Mouse (Mus musculus) limb, embryonic 11.5 days (tissue): ENCODE results near the gene Ggt5. TPM values are rescaled to one million over a fixed set of nuclear protein-coding genes. Genes with fewer than 3 reads are reported as not detected.

Source experiments
- ATAC-seq: fragments of 200-750 bp; cut with Nextera tagmentation; 2 replicates; pipeline ENCODE4 v1.8.0; 2017; ENCODE audit warnings: low read depth; ENCODE audit not compliant: insufficient number of reproducible peaks, low FRiP score, low TSS enrichment
- DNase-seq: peaks from one replicate; pipeline ENCODE4 v3.0.0-alpha.2; 2015; ENCODE audit warnings: low spot score
- H3K27ac ChIP-seq: fragments of 300-500 bp; sonication (generic); replicated peaks from 2 replicates; pipeline ENCODE4 v1.5.1; 2014; ENCODE audit warnings: low read depth, mild to moderate bottlenecking, low read length
- H3K27me3 ChIP-seq: fragments of 300-500 bp; sonication (generic); 2 replicates; pipeline ENCODE4 v1.6.1; 2014; ENCODE audit warnings: mild to moderate bottlenecking, low read length, mixed read lengths; ENCODE audit not compliant: control insufficient read depth, insufficient read depth
- H3K36me3 ChIP-seq: fragments of 300-500 bp; sonication (generic); 2 replicates; pipeline ENCODE4 v1.6.1; 2014; ENCODE audit warnings: mild to moderate bottlenecking, low read length, moderate library complexity, mixed read lengths; ENCODE audit not compliant: control insufficient read depth, insufficient read depth
- H3K4me1 ChIP-seq: fragments of 300-500 bp; sonication (generic); 2 replicates; pipeline ENCODE4 v1.6.1; 2014; ENCODE audit warnings: low read length, mixed read lengths; ENCODE audit not compliant: control insufficient read depth, insufficient read depth
- H3K4me2 ChIP-seq: fragments of 300-500 bp; sonication (generic); 2 replicates; pipeline ENCODE4 v1.6.1; 2014; ENCODE audit warnings: low read depth, mild to moderate bottlenecking, moderate library complexity; ENCODE audit not compliant: severe bottlenecking
- H3K4me3 ChIP-seq: fragments of 300-500 bp; sonication (generic); 2 replicates; pipeline ENCODE4 v1.5.1; 2014; ENCODE audit warnings: low read depth, low read length
- H3K9ac ChIP-seq: fragments of 300-500 bp; sonication (generic); 2 replicates; pipeline ENCODE4 v1.6.1; 2014; ENCODE audit warnings: mild to moderate bottlenecking, low read length
- H3K9me3 ChIP-seq: fragments of 300-500 bp; sonication (generic); 2 replicates; pipeline ENCODE4 v1.6.1; 2016; ENCODE audit warnings: low read length; ENCODE audit not compliant: control insufficient read depth
- WGBS: fragments of 180-500 bp; shearing (Covaris S2); extraction: QIAGEN DNeasy Blood & Tissue Kit; methylation state at CpG from one replicate; pipeline ENCODE4 v1.1.7; 2014; 5-methylcytosine and 5-hydroxymethylcytosine counted together
- polyA plus RNA-seq: library from polyadenylated mRNA; unstranded; fragments of >200 nt; fragmentation: Nextera tagmentation; extraction: Ambion mirVana; gene quantifications from 2 replicates; pipeline ENCODE4 v1.2.1, GENCODE M21; 2014

The Ggt5 gene
- polyA plus RNA-seq, 1 experiment from 2014 or later = 0.41 TPM

DNA sequence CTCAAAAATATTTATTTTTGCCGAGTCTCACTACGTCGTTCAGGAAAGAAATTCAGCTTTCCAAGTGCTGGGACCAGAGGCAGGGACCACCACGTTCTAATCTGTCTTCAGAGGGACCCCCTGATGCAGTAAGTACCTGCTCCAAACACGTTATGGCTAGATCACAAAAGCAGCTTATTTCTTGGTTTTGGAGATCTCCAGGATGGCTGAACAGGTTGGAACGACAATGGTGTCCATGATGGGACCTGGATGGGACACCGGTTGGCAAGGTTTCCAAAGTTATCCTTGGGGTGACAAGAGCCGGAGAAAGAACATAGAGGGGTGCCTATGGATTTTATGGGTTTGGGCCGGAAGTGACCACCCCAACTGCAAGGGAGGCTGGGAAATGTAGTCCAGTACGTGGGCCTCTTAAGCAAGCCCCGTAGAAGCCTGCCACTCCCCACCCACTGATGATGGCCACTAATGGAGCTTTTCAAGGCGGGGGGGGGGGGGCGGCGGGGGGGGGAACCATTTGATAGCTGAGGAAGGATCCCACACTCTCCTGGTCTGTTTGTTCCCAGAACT, 44.5 kb downstream of the Ggt5 start:
- H3K9me3 ChIP-seq = no peaks in the 10 kb centered on the region
- DNase-seq = no peak
- no peaks in the 10 kb centered on the region for H3K27me3 ChIP-seq
- WGBS = 78% methylated on average over 13 of the region's 14 CpGs
- H3K4me1 ChIP-seq = no peaks in the 10 kb centered on the region
- H3K4me3 ChIP-seq = no peak overlapping the region
- H3K36me3 ChIP-seq = no peaks in the 10 kb centered on the region
- ATAC-seq = no peak
- no peak overlapping the region for H3K9ac ChIP-seq
- no peak overlapping the region for H3K27ac ChIP-seq
- no peak overlapping the region for H3K4me2 ChIP-seq

DNA sequence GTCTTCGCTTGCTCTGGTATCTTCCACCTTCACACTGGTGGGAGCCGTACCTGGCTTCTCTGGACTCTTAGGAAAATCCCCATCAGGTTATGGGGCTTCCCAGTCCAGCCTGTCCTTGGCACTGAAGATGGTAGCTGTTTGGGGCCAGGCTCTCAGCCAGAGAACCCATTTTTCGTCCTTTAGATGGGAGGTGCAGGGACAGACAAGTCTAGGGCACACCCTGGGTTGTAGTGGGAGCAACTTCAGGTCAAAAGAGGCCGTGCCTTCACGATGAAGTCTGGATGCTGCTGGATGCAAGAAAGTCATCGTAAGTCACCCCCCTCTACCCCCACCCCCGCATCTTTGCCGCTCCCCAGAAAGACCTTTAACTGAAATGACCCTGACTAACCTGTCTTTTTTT, 45.5 kb downstream of the Ggt5 start:
- H3K4me3 ChIP-seq = no peak overlapping the region
- H3K27ac ChIP-seq = no peak overlapping the region
- H3K9me3 ChIP-seq = no peaks in the 10 kb centered on the region
- H3K27me3 ChIP-seq = no peaks in the 10 kb centered on the region
- no peaks in the 10 kb centered on the region for H3K4me1 ChIP-seq
- no peaks in the 10 kb centered on the region for H3K36me3 ChIP-seq
- ATAC-seq (no peak), DNase-seq (no peak)
- no peak overlapping the region for H3K4me2 ChIP-seq
- H3K9ac ChIP-seq = no peak overlapping the region
- 91% methylated on average over 8 of the region's 8 CpGs for WGBS

DNA sequence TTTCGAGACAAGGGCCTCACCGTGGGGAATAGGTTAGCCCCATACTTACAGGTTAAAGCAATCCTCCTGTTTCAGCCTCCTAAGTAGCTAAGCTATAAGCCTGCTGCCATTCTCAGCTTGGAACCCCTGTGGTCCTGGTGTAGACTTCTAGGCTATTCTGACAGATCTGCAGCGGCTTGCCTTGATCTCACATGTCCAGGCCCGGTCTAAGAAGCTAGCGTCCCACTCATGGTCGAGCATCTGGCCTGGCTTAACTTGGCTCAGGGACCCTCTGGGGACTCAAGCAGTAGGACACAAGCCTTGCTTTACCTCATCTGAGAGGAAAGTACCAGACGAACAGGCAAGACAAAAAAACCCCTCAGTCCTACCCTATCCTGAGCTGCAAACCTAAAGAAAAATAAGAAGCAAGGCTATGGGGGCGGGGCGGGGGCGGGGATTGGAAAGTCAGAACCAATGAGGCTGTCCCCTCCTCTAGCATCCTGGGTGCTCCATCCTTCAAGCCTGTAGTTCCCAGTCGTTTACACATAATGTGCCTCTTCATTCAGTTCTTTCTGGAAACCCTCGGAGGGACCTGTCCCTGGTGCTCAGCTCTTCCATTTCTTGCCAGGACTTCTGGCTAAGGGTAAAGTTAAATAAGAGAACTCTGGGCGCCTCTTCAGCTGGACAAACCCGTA, 46.0 kb downstream of the Ggt5 start:
- Histone ChIP-seq H3K9ac (no peak overlapping the region), H3K36me3 (no peaks in the 10 kb centered on the region), H3K4me3 (no peak overlapping the region), H3K27ac (no peak overlapping the region), H3K9me3 (no peaks in the 10 kb centered on the region), H3K4me1 (no peaks in the 10 kb centered on the region), H3K27me3 (no peaks in the 10 kb centered on the region), H3K4me2 (no peak overlapping the region)
- no peak for ATAC-seq
- WGBS = 68% methylated on average over 14 of the region's 14 CpGs
- DNase-seq = no peak

DNA sequence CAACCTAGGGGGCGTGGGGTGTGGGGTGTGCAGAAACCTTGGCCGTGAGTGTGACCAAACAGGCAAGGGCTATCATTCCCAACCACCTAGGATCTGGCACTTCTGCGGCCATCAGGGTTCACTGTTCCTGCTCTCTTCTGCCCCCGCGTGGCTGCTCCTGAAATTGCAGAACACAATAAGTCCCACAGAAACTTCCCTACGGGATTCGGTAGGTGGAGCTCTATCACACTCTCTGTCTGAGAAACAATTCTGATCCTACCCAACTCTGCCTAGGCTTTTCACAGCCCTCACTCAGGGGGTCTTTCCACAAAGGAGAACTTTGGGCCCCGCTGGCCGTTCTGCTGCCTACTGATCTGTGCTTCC, 46.5 kb downstream of the Ggt5 start:
- no peaks in the 10 kb centered on the region for H3K9me3 ChIP-seq
- no peak overlapping the region for H3K4me2 ChIP-seq
- H3K4me3 ChIP-seq = no peak overlapping the region
- H3K4me1 ChIP-seq = no peaks in the 10 kb centered on the region
- no peak overlapping the region for H3K27ac ChIP-seq
- no peaks in the 10 kb centered on the region for H3K36me3 ChIP-seq
- H3K27me3 ChIP-seq = no peaks in the 10 kb centered on the region
- no peak overlapping the region for H3K9ac ChIP-seq
- peak; percentile 93 for DNase-seq
- no peak for ATAC-seq
- WGBS = 6% methylated on average over 9 of the region's 9 CpGs

DNA sequence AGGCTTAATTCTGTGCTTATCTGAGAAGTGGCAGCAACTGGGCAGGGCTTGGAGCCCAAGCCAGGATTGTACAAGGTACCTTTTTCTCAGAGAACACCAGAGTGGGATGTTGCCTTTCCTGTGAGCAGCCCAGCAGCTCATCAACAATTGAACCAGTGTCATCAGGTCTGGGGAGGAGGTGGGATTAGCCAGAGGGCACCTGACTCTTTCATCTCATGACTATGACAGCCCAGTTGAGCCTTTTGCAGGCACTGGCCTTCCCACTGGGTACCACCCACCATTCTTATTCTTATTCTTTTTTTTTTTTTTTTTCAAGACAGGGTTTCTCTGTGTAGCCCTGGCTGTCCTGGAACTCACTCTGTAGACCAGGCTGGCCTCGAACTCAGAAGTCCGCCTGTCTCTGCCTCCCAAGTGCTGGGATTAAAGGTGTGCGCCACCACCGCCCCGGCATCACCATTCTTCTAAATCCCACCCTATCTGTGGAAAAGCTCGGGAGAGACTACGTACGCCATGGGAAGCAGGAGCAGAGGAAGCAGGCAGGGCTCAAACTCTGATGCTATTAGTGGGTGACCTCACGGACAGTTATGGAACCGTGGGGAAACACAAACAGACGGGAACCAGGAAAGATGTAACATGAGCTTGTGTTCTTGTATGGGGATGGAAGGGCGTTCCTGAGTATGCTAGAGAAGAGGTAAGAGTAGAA, 47.1 kb downstream of the Ggt5 start:
- Histone ChIP-seq H3K9ac (no peak overlapping the region), H3K27me3 (no peaks in the 10 kb centered on the region), H3K4me2 (no peak overlapping the region), H3K36me3 (no peaks in the 10 kb centered on the region), H3K27ac (no peak overlapping the region), H3K9me3 (no peaks in the 10 kb centered on the region), H3K4me3 (no peak overlapping the region), H3K4me1 (no peaks in the 10 kb centered on the region)
- DNase-seq (no peak), ATAC-seq (no peak)
- 90% methylated on average over 12 of the region's 12 CpGs for WGBS

DNA sequence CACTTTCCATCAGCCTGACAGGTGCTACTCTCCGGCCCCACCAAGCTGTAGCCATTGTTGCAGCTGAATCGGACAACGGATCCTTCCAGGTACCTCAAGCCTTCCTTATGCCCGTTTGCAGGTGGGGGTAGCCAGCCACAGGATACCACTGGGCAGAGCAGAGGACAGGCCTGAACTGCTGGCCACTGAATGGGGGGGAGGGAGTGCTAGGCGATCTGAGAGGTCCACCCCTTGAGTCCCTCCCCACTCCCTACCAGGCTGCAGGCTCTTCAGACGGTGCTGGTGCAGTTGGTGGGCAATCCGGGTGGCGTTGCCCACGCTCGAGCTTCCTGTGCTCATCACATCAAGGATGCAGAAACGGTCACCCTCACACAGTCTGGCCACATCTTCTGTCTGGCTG, 48.6 kb downstream of the Ggt5 start:
- 84% methylated on average over 11 of the region's 11 CpGs for WGBS
- H3K9me3 ChIP-seq = no peaks in the 10 kb centered on the region
- H3K4me1 ChIP-seq = no peaks in the 10 kb centered on the region
- no peak overlapping the region for H3K4me3 ChIP-seq
- H3K27me3 ChIP-seq = no peaks in the 10 kb centered on the region
- H3K9ac ChIP-seq = no peak overlapping the region
- H3K4me2 ChIP-seq = no peak overlapping the region
- H3K36me3 ChIP-seq = no peaks in the 10 kb centered on the region
- H3K27ac ChIP-seq = no peak overlapping the region
- DNase-seq (no peak), ATAC-seq (no peak)

DNA sequence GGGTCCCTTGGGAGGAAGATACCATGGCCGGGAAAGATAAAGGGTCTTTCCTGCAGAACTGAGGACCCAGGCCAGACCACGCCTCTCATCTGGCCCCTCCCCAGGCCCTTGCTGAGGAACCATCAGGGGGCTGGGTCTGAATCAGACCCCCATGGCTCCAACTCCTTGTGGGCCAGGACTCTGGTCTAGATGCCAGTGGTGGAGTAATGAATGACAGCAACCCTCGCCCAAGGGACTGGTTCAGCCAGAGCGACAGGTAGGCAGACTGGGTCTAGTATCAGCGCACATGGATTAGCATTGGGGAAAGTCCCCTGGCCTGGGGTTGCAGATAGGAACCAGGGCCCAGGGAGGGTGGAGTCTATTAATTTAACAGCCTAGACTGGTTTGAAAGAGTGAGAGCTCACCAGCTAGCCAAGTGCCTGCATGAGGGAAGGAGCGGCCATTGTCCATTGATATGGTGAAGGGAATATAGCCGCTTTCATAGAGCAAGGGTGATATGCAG, 52.6 kb downstream of the Ggt5 start:
- 87% methylated on average over 7 of the region's 7 CpGs for WGBS
- Histone ChIP-seq H3K9me3 (no peaks in the 10 kb centered on the region), H3K27me3 (no peaks in the 10 kb centered on the region), H3K27ac (no peak overlapping the region), H3K36me3 (no peaks in the 10 kb centered on the region), H3K4me1 (peaks cover 6% of the 10 kb centered on the region), H3K9ac (no peak overlapping the region), H3K4me2 (no peak overlapping the region), H3K4me3 (no peak overlapping the region)
- ATAC-seq (no peak), DNase-seq (no peak)

DNA sequence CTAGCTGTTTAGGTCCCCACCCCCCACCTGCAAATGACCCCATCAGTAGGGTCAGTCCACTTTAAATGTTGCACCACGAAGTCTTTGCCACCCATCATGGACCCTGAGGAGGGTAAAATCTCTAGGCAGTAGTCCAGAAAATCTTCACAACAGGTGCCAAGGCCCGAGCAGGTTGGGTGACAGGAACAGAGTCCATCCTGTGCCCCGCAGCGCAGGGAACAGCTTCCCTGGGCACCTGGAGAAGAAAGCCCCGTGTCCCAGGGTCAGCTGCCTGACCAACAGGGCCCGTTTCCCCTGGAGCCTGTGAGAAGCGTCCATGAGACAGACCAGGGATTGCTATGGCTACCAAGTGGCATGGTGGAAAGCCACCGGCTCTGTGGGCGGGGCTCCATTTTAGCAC, 53.3 kb downstream of the Ggt5 start:
- ATAC-seq = no peak

More for the DNA sequence above, 53.3 kb downstream of the Ggt5 start:
- Histone ChIP-seq H3K27me3 (no peaks in the 10 kb centered on the region), H3K4me2 (no peak overlapping the region), H3K9ac (no peak overlapping the region), H3K36me3 (no peaks in the 10 kb centered on the region), H3K4me3 (no peak overlapping the region), H3K4me1 (peaks cover 6% of the 10 kb centered on the region), H3K9me3 (no peaks in the 10 kb centered on the region), H3K27ac (no peak overlapping the region)
- no peak for DNase-seq
- 82% methylated on average over 9 of the region's 9 CpGs for WGBS
